7 mouse cellular contexts compared by ENCODE assay signal in genomic region chr8:4252116-4252760, GRCm38 (mm10). TPM values are rescaled to one million over a fixed set of nuclear protein-coding genes. Genes with fewer than 3 reads are reported as not detected.
DNase-seq lines count a peak whose midpoint lies in the region; ATAC-seq and TF ChIP-seq lines count a peak whose summit lies in the region.

No protein-coding gene starts in this region.

- peak overlapping the region; percentile 88 for H3K4me2 ChIP-seq in lung, embryonic 15.5 days
- H3K4me2 ChIP-seq in limb, embryonic 12.5 days, result peak overlapping the region; percentile 82
- peak overlapping the region; percentile 68 for H3K4me2 ChIP-seq in stomach, embryonic 15.5 days

- no peak for TF ChIP-seq POLR2A in embryonic fibroblast, embryonic 13.5 days (IDR thresholded peaks at IDR 0.05; ENCODE audit: low read depth, low read length)

- TF ChIP-seq CTCF in embryonic fibroblast, embryonic 13.5 days (IDR thresholded peaks at IDR 0.05; ENCODE audit: borderline replicate concordance, insufficient read depth, low read length), result no peak

- H3K4me1 ChIP-seq in lung, embryonic 15.5 days, result peaks cover 37% of the 10 kb centered on the region
- peaks cover 3% of the 10 kb centered on the region; the same call in 1 of the 2 replicates for H3K4me1 ChIP-seq in embryonic fibroblast, embryonic 13.5 days (ENCODE audit: control insufficient read depth, insufficient read depth, low read length)
- H3K4me1 ChIP-seq in limb, embryonic 12.5 days (replicated peaks), result peaks cover 44% of the 10 kb centered on the region
- peaks cover 27% of the 10 kb centered on the region for H3K4me1 ChIP-seq in stomach, embryonic 15.5 days

- 44% methylated on average over 8 of the region's 8 CpGs for WGBS in lung, embryonic 15.5 days
- WGBS in limb, embryonic 12.5 days, result 50% methylated on average over 8 of the region's 8 CpGs
- 42% methylated on average over 8 of the region's 8 CpGs for WGBS in stomach, embryonic 15.5 days

- H3K9ac ChIP-seq in lung, embryonic 15.5 days, result peak overlapping the region; percentile 96
- peak overlapping the region; percentile 45; the same call in 1 of the 2 replicates for H3K9ac ChIP-seq in limb, embryonic 12.5 days (replicated peaks)
- H3K9ac ChIP-seq in stomach, embryonic 15.5 days, result no peak overlapping the region

- H3K36me3 ChIP-seq in lung, embryonic 15.5 days, result peaks cover 28% of the 10 kb centered on the region
- H3K36me3 ChIP-seq in limb, embryonic 12.5 days, result peaks cover 60% of the 10 kb centered on the region
- peaks cover 27% of the 10 kb centered on the region for H3K36me3 ChIP-seq in stomach, embryonic 15.5 days

- no peak for DNase-seq in lung, postnatal 14 days
- no peak for DNase-seq in B cell, adult 2 months
- DNase-seq in ovary, postnatal 10 days (ENCODE audit: low spot score), result no peak

- ATAC-seq in lung, embryonic 15.5 days (ENCODE audit: borderline replicate concordance, extremely low read depth, low FRiP score, low TSS enrichment), result no peak
- no peak for ATAC-seq in limb, embryonic 12.5 days (ENCODE audit: insufficient number of reproducible peaks, insufficient read depth, low FRiP score, low TSS enrichment, low read depth)
- ATAC-seq in stomach, embryonic 15.5 days (ENCODE audit: insufficient read depth, low FRiP score, low read depth), result no peak

- H3K27ac ChIP-seq in lung, embryonic 15.5 days, result no peak overlapping the region; the same call in 1 of the 2 replicates
- H3K27ac ChIP-seq in embryonic fibroblast, embryonic 13.5 days (ENCODE audit: insufficient read depth, low read length), result peak overlapping the region; percentile 69
- peak overlapping the region; percentile 92; the same call in 1 of the 2 replicates for H3K27ac ChIP-seq in limb, embryonic 12.5 days
- peak overlapping the region; percentile 31; the same call in 1 of the 2 replicates for H3K27ac ChIP-seq in stomach, embryonic 15.5 days

- H3K27me3 ChIP-seq in lung, embryonic 15.5 days, result no peaks in the 10 kb centered on the region
- peaks cover 4% of the 10 kb centered on the region for H3K27me3 ChIP-seq in limb, embryonic 12.5 days
- no peaks in the 10 kb centered on the region for H3K27me3 ChIP-seq in stomach, embryonic 15.5 days (replicated peaks)

- peak overlapping the region; percentile 99 for H3K4me3 ChIP-seq in lung, embryonic 15.5 days
- no peak overlapping the region for H3K4me3 ChIP-seq in embryonic fibroblast, embryonic 13.5 days (ENCODE audit: insufficient read depth, low read length)
- peak overlapping the region; percentile 84 for H3K4me3 ChIP-seq in limb, embryonic 12.5 days (replicated peaks)
- peak overlapping the region; percentile 92 for H3K4me3 ChIP-seq in stomach, embryonic 15.5 days (replicated peaks)

- no peaks in the 10 kb centered on the region for H3K9me3 ChIP-seq in lung, embryonic 15.5 days
- no peaks in the 10 kb centered on the region for H3K9me3 ChIP-seq in limb, embryonic 12.5 days
- H3K9me3 ChIP-seq in stomach, embryonic 15.5 days, result no peaks in the 10 kb centered on the region

RNA-seq across cellular contexts. Expression of gene Snapc2, which starts 0.6 kb away (rescaled TPM):
- 60.8 and 61.6 TPM in 2 replicates for polyA plus RNA-seq in lung, embryonic 15.5 days (2015; fragmentation: Nextera tagmentation; extraction: Ambion mirVana)
- polyA plus RNA-seq in embryonic fibroblast, embryonic 13.5 days (2011; ENCODE audit: insufficient read length, low read depth, missing spikeins), result 29.0 and 29.3 TPM in 2 replicates
- polyA plus RNA-seq in limb, embryonic 12.5 days (2016; fragmentation: Nextera tagmentation; extraction: Ambion mirVana), result 61.6 and 70.8 TPM in 2 replicates
- 50.8 and 51.6 TPM in 2 replicates for polyA plus RNA-seq in stomach, embryonic 15.5 days (2015; fragmentation: Nextera tagmentation; extraction: Ambion mirVana)

RNA-seq across cellular contexts. Expression of gene Tgfbr3l, which starts 4.2 kb away (rescaled TPM):
- polyA plus RNA-seq in lung, embryonic 15.5 days (2015; fragmentation: Nextera tagmentation; extraction: Ambion mirVana), result 2.5 and 3.4 TPM in 2 replicates
- 6.0 and 10.8 TPM in 2 replicates for polyA plus RNA-seq in embryonic fibroblast, embryonic 13.5 days (2011; ENCODE audit: insufficient read length, low read depth, missing spikeins)
- 5.5 and 6.5 TPM in 2 replicates for polyA plus RNA-seq in limb, embryonic 12.5 days (2016; fragmentation: Nextera tagmentation; extraction: Ambion mirVana)
- polyA plus RNA-seq in stomach, embryonic 15.5 days (2015; fragmentation: Nextera tagmentation; extraction: Ambion mirVana), result 5.5 and 5.9 TPM in 2 replicates

RNA-seq across cellular contexts. Expression of gene Ctxn1, which starts 6.8 kb away (rescaled TPM):
- polyA plus RNA-seq in lung, embryonic 15.5 days (2015; fragmentation: Nextera tagmentation; extraction: Ambion mirVana), result 75.3 and 75.6 TPM in 2 replicates
- 56.7 and 63.9 TPM in 2 replicates for polyA plus RNA-seq in embryonic fibroblast, embryonic 13.5 days (2011; ENCODE audit: insufficient read length, low read depth, missing spikeins)
- 111 TPM in 2 replicates for polyA plus RNA-seq in limb, embryonic 12.5 days (2016; fragmentation: Nextera tagmentation; extraction: Ambion mirVana)
- polyA plus RNA-seq in stomach, embryonic 15.5 days (2015; fragmentation: Nextera tagmentation; extraction: Ambion mirVana), result 80.2 and 83.6 TPM in 2 replicates

RNA-seq across cellular contexts. Expression of gene Gm49320, which starts 13.6 kb away (rescaled TPM):
- 1.4 and 1.5 TPM in 2 replicates for polyA plus RNA-seq in lung, embryonic 15.5 days (2015; fragmentation: Nextera tagmentation; extraction: Ambion mirVana)
- 0.40 and 0.60 TPM in 2 replicates for polyA plus RNA-seq in embryonic fibroblast, embryonic 13.5 days (2011; ENCODE audit: insufficient read length, low read depth, missing spikeins)
- 1.0 and 1.1 TPM in 2 replicates for polyA plus RNA-seq in limb, embryonic 12.5 days (2016; fragmentation: Nextera tagmentation; extraction: Ambion mirVana)
- 0.31 and 1.3 TPM in 2 replicates for polyA plus RNA-seq in stomach, embryonic 15.5 days (2015; fragmentation: Nextera tagmentation; extraction: Ambion mirVana)

RNA-seq across cellular contexts. Expression of gene Map2k7, which starts 13.7 kb away (rescaled TPM):
- polyA plus RNA-seq in lung, embryonic 15.5 days (2015; fragmentation: Nextera tagmentation; extraction: Ambion mirVana), result 29.6 and 31.3 TPM in 2 replicates
- 37.0 and 42.0 TPM in 2 replicates for polyA plus RNA-seq in embryonic fibroblast, embryonic 13.5 days (2011; ENCODE audit: insufficient read length, low read depth, missing spikeins)
- 33.7 and 36.9 TPM in 2 replicates for polyA plus RNA-seq in limb, embryonic 12.5 days (2016; fragmentation: Nextera tagmentation; extraction: Ambion mirVana)
- 24.6 and 29.8 TPM in 2 replicates for polyA plus RNA-seq in stomach, embryonic 15.5 days (2015; fragmentation: Nextera tagmentation; extraction: Ambion mirVana)
